Mouse (Mus musculus): Measurements from ENCODE around the gene Rdh19.

Rdh19 gene

DNA sequence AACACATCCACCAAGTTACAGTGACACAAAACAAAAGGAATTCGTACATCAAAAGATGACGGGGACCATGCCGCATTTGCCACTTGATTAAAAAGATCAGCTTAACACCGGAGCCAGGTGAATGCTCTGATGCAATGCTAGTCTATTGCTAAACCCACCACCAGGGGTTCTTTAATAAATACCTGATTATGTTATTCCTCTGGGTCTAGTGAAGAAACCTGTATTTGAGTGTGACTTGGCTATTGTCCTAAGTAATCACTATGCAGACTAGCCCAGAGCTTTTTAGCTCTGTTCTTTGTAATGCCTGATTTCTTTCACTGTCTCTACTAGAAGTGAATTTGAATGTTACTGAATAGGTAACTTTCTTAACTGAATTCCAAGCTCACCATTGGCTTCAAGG, 31.3 kb downstream of the Rdh19 start:
- DNase-seq: no peak

DNA sequence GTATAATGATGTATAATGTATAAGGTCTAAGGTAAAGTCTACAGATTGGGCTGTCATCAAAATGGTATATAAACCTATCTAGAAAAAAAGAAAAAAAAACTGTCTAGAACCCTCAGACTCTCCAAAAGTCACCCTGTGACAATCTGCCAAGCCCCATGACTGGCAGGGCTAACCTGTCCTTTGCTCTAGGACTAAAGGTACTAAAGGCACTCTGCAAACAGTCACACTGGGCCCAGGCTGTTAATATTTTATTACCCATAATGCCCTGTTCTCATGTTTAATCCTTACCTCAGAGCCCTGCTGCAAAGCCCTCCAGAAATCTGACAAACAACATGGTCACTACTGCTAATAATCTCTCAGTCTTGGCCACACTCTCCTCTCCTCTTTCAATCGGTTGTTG, 36.8 kb downstream of the Rdh19 start:
- DNase-seq: no peak

DNA sequence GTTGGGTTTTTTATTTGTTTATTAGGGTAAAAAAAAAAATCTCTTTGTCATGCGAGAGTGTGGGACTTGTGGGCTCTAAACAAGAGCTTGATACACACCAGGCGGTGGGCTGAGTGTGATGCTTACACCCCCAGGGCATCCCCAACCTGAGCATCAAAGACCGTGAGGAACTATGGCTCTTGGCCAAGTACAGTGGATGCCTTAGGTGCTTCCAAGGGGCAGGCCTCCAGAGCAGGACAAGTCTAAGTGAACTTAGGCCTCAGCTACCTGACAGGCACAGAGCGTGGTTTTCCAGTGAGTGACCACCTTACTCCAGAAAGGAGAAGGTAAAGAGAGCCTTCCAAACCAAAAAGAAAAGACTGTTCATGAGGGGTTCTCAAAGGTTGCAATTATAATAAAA, 37.2 kb downstream of the Rdh19 start:
- no peak for DNase-seq

DNA sequence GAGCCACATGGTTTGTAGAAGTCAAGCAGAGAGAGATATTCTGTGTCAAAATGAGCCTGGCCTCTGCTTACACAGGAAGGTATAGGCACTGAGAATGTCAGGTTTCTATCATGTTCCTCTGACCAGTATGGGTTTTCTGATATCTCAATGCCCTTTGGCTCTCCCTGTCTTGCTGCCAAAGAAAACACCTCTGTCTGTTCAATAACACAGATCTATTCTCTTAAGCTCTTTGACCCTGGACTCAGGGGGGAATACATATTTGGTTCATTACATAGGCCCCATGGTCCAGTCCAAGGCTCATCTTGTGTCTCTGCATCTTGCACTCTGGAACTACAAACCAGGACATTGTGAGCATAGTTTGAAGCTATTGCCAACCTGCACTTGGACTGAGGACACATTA, 38.9 kb downstream of the Rdh19 start, which contains the start of gene Rdh7:
Gene Rdh7 (minus strand): TSS at position 213 of the 400 bp plus-strand sequence.
- DNase-seq: no peak

DNA sequence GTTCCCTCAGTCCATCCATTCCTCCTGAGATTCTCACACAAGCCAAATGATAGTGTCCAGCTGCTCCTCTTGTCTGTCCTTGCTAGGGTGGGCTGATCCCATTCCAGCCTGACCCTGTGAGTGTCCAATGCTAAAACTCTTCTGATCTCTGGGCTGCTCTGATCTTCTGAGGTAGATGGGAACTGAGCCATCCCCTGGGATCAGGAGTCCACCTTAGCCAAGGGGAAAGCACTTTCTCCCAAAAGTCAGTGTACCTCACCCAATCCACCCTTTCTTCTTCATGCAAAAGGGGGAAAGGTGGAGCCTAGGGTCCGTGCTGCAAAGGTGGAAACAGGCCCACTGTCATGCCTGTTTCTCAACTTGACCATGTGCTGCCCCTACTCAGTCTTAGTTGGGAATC, 41.8 kb downstream of the Rdh19 start:
- DNase-seq: no peak

DNA sequence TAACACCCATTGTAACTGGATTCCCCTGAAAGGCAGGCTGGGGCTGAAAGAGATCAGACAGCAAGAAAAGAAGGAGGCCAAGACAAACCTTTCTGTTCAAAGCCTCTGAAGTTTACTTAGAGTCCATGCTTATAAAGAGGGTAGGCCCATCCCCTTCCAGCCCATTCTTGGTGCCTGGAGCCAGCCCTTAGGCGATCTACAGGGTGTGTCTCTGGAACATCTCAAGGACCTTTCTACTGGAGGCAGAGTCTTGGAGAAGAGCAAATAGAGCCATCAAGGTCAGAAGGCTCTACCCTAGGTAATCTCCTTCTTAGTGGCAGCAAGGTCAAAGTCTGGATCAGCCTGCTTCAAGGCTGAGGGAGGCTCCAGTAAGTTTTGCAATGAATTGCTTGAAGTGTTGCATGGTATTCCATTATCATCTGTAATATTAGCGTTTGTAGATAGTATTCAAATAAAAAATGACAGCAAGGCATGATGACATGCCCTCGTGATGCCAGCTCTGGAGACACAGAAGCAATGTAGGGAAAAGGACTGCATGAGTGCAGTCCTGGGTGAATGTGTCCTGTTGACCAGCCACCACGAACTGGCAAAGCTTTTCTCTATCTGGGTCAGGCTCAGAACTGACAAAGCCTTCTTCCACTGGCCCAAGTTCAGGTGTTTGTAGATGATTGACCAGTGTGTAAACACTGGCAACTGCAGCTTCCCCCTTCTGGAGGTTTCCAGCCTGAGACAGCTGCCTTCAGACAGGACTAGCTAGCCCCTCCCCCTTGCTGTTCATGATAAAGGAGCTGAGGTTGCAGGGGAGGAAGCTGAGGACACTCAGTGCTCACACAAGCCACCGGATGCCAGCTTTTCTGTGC, 43.7 kb downstream of the Rdh19 start:
- peak; percentile 18 to 30 for DNase-seq

DNA sequence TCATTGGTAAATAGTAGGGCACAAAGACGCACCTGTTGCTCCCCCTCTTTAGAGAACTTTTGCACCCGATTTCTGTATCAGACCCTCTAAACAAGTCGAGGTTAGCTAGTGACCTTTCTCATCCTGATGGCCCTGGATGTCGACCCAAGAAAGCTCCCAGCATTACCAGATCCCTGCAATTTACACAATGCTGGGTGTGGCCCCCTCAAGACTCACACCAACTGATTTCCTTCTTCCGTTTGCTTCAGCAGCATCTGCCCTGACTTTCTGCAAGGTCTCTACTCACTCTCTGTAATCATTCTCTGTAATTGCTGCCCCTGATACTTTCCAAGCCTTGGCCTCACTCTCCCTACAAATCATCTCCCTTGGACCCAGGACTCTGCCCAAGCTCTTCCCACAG, 47.0 kb downstream of the Rdh19 start:
- no peak for DNase-seq

DNA sequence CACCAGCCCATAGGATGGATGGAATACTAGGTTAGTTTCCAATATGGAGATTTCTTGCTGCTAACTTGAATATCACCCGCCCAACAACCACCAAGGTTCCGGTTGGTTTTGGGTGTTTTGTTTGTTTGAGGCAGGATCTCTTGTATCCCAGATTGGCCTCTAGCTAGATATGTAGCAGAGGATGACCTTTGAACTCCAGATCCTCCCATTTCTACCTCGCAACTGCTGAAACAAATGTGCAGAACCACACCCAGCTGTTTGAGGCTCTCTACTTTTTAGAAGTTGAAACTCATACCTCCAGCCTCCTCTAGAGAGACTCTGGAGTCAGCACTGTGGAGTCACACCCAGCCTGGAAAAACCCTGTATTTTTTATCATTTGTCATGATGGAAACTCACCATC, 47.8 kb downstream of the Rdh19 start:
- DNase-seq: no peak

DNA sequence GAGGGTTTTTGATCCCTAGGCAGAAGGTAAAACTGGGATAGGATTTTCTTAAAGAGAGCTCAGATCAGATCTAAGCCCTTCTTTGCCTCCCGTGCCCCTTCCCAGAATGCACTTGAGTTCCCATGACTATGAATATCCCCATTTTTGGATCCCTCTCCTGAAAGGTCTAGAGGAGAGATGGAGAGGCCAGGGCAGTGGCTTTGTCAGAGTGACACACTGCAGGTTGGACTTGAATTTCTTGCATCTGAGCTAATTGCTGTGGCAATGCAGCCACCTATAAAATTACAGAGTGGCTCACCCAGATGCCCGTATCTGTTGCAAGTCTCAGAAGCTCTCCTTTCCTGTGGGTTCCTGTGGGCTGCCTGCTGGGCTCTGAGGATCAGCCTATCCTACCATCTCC, 48.5 kb downstream of the Rdh19 start, which contains the start of gene Sdr9c7:
Gene Sdr9c7 (plus strand): TSS at position 301 of the 400 bp plus-strand sequence.
- DNase-seq: no peak

DNA sequence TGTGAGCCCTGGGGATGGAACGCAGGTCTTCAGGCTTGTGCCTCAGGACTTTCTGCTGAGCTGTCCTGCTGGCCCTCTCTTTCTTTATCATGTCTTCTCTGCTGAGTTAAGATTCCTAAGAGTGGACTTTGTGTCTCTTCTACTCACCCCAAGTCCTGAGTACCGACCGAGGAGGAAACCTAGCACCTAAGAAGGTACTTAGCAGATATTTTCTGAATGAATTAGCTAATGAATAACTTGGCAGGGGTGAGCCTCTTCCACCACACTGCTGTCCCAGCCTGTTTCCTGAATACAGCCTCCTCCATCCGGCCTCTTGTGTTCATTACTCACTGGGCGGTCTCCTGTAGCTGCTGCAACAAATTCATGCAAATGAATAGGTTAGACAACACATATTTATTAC, 50.1 kb downstream of the Rdh19 start:
- DNase-seq: no peak

DNA sequence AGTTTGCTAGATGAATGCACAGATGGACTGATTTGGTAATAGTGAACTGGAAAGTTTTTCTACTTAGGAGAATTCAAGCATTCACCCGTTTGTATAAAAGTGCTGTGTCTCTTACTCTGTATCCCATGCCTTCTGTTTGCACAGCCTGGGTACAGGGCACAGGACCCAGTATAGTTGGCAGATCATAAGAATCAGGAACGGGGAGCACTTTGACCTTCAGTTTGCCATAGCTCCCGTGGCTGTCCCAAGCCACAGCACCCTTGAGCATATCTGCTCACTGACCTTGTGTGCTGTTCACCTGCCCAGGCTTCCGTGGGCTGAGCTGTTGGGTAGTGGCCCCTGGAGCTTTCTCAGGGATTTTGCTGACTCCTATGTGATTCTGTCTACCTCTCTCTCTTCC, 52.0 kb downstream of the Rdh19 start:
- no peak for DNase-seq

DNA sequence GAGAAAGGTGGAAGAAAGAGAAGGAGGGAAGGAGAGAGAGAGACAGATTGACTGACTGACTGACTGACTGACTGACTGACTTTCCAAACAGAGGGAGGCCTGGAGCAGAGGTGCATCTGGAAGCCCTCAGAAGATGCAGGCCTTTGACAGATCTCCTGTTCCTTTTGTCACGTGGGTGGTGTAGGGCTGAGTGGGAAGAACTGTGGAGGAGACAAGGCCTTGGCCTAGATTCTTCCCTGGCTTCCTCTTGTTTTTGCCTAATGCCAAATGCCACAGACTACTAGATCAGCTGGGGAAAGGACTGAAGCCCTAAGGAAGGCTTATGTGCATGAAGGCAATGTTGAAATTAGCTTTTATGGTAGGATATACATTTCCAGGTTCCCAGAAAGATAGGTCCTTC, 53.4 kb downstream of the Rdh19 start:
- no peak for DNase-seq

DNA sequence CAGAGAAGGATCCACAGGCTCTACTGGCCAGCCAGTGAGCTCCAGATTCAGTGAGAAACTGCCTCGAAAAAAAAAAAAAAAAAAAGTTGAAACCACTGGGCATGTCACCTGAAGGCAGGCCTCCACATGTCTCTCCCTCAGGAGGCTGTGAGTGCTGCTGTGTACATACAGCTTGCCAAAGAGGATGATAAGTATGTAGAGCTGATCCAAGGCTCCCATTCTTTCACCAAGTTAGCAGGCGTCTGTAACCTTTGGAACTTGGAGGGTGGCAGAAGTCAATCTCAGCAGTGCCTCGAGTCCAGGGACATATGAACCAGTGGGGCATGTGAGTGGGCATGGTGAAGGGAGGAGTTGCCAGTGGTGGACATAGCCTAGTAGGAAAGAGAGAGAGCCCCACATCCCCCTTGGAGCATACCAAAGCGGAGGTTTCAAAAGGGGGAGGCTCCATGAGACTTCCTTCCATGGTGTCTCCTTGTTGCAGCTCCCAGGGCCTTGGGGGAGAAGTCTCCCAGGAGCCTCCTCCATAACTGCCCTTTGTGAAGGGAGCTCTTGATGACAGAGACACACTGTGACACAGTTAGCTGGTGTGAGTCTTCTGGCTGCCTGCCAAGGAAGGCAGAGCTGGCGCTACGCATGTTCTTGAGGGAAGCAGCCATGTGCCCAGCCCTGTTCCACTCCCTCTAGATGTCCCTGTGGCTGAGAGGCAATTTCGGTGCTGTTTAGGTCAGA, 55.2 kb downstream of the Rdh19 start:
- no peak for DNase-seq

DNA sequence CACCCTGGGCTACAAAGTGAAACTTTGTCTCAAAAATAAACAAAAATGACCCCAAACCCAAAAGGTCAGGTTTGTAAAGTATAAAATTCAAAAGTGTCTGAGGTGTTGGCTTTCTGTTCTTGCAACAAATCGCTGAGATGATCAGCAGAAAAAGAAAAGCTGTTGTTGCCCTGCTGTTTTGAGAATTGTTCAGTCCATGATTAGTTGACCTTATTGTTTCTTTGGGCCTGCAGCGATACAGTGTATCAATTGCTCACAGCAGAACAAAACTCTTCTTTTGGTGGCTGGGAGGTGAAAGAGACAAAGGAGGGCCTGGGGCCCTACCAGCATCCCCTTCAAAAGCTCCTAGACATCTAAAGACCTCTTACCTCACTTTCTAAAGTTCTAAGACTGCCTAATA, 56.4 kb downstream of the Rdh19 start:
- DNase-seq: no peak

DNA sequence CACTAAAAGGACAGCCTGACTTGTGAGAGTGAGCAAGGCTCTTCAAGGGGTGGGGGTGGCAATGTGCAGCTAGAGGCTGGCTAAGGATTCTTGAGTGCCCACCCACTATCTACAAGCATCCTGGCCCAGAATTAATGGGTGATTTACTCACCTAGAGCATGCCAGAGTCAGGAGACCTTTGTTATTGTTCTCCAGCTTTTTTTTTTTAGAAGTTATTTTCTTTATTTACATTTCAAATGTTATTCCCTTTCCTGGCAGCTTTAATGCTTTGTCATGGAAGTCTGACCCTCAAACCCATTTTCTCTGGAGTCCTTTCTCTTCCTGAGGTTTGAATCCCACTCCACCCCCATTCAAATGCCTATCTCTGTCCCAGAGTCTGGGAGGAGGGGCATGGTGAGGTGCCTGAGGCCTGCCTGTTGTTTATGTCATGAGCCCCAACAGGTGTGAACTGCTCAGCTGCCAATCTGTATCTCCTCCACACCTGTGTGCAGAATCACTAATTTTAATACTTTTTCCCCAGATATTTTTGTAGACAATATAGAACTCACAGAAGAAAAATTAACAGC, 57.7 kb downstream of the Rdh19 start:
- DNase-seq: no peak
